Mouse (Mus musculus) embryo, embryonic 9.5 days (tissue): ENCODE measurements around the gene Gm5089.
A peak's percentile ranks its signal among the peaks of the same experiment; 100 is the strongest.

Experiments used
- DNase-seq: peaks from one replicate; pipeline ENCODE4 v3.0.0-alpha.2; 2017; ENCODE audit errors: extremely low spot score

The Gm5089 gene

GRCm38 (mm10) chr14:122426529-122427203 is 24.2 kb downstream of the Gm5089 start:
- DNase-seq: no peak

DNA sequence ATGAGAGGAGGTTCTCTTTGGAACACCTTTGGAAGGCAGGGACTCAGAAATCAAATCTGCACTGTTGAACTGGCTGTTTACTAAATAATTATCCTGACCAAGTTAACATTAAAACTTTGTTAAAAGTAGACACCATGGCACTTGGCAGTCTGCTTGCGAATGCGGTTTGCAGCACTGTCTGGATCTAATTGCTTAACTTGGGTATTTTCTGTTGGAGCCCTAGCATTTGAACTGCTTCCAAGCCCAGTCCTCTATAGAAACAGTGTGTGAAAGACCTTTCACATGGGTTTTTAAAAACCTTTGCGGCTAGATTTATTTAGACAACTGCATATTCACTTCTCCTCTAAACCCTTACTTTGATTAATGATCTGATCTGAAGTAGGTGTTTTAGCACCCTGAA is 26.5 kb downstream of the Gm5089 start:
- no peak for DNase-seq

DNA sequence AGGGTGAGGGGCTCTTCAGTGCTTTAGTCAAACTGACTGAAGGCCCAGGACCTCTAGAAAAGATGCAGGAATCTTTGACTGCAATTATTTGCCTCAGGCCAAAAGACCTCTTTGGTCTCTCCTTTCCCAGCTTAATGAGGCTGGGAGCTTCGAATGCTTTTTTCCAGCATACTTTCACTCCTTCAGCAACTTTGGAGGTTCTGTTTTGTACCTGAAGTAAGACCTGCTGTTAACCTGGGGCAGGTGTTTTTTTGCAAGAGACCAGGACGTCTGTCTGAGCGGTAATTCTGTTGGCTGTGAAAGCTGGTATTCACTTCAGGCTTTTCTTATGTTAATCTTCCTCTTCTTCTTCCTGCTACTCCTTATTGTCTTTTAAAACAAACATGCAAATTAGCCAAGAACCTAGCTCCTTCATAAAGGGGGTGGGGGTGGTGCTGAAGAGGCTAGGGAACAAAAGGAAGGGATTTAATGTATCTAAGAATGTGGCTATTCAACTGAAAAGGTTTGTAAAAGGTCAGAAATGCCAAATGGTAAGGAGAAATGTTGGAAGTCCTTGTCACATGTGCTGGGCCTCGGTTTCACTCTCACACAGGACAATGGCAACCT is 34.6 kb downstream of the Gm5089 start:
- no peak for DNase-seq

- no peak for DNase-seq
These were observed 36.1 kb downstream of the Gm5089 start for GRCm38 (mm10) chr14:122414786-122415185.

GRCm38 (mm10) chr14:122413542-122413928 is 37.4 kb downstream of the Gm5089 start:
- no peak for DNase-seq

- DNase-seq: no peak
These were observed 37.9 kb downstream of the Gm5089 start for GRCm38 (mm10) chr14:122412841-122413541.

- DNase-seq: peak; percentile 76
These were observed 44.2 kb downstream of the Gm5089 start for GRCm38 (mm10) chr14:122406541-122407219.

DNA sequence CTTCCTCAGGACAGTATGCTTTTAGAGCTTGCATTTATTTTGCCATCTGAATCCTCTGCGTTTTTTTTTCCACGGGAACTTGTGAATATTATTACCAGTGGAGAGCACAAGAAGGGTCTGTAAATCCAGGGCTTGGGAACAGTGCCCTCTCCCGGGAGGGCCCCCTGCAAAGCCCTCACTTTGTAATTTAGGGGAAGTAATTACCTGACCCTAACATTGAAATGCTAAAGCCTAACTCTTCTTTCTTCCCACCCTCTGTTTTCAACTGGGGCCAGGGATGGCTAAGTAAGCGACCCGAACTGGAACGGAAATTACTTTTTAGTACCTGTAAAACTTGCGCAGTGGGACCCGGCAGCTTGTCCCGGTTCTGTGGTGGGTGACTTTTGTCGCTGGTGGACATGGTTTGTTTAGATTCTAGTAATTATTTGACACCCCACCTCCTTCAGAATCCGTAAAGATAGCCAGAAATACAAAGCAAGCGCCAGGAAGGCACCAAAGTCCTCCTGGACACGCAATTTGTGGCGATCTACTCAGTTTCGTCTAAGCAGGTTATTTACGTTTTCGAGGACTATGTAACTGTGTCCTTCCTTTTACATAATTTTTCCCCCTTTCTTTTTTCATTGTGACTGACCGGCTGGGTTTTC is 44.9 kb downstream of the Gm5089 start:
- DNase-seq: peak; percentile 51

- no peak for DNase-seq
These were observed 45.7 kb downstream of the Gm5089 start for GRCm38 (mm10) chr14:122405236-122405635.

DNA sequence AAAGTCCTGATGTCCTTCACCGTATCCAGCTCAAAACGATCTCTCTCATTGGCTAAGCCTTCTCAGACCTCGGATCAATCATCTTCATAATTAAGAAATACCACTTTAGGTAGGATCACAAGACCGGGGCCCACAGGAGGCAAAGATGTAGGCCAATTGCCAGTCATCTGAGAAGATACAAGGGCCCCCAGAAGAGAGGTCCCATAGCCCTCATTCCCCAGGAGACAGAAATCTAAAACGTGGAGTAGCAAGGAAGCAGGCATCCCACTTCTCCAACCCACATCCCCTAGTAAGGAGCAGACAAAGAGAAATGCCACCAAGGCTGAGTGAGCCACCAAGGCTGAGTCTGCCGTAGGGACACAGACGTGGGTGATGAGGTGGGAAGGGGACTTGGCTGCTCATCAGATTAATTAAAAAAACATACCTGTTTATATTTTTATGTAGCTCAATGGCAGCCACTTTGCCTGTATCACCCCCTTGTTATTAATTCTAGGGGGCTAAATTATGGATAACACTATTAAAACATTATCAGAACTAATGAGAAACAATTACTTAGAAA is 46.2 kb downstream of the Gm5089 start:
- DNase-seq: no peak

DNA sequence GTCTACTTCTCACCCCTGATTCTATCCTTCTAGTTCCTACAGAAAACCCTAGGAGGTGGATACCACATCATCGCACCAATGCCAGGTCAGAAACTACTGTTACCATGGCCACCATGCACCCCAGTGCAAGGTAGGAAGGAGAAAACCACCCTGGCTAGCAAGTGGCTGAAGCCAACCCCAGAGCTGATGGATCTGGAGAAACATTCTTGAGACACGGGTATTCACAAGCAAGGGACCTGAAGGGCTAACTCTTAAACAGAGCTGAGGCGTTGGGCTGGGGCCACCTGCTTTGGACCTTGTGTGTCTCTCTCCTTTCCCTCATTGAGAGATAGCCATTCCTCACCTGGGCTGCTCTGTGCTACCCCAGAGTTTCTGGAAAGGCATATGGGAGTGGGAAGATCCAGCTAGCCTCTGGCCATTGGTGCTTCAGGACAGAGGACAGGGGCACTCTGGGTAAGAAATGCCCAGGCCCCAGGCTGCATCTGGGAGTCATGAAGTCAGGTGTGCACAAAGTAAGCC is 47.4 kb downstream of the Gm5089 start:
- no peak for DNase-seq

GRCm38 (mm10) chr14:122402716-122403258 is 48.1 kb downstream of the Gm5089 start:
- DNase-seq: no peak

GRCm38 (mm10) chr14:122401886-122402285 is 49.0 kb downstream of the Gm5089 start:
- no peak for DNase-seq

DNA sequence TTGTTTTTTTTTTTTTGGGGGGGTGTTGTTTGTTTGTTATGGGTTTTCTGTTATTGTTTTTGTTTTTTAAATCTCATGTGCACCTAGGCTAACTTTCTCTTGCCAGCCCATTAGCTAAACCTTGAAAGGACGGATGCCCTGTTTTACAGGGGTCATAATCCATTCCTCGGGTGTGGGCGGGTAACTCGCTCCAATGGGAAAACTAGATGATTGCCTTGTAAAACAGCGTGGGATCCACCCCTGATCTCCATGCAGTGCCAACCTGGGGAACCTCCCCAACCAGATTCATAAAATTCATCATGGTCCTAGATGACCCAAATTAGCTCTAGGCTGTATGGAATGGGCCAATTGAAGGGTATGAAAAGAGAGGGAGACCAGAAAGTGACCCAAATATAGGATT is 51.0 kb downstream of the Gm5089 start:
- DNase-seq: no peak

DNA sequence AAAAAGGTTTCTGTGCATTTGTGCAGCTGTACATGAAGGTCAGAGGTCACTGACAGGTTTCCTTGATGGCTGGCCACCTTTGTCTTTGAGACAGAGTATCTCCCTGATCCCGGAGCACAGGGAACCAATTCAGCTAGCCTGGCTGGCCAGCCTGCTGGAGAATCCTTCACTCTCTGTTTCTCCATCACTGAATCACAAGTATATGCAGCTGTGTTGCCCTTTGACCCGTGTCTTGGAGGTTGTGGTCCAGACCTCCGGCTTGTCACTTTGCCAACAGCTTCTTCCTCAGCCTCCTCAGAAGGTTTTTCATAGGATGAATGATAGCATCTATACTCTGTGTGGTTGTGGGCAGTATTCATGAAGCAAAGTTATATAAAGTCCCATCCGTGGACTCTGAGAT is 52.2 kb downstream of the Gm5089 start:
- DNase-seq: no peak

DNA sequence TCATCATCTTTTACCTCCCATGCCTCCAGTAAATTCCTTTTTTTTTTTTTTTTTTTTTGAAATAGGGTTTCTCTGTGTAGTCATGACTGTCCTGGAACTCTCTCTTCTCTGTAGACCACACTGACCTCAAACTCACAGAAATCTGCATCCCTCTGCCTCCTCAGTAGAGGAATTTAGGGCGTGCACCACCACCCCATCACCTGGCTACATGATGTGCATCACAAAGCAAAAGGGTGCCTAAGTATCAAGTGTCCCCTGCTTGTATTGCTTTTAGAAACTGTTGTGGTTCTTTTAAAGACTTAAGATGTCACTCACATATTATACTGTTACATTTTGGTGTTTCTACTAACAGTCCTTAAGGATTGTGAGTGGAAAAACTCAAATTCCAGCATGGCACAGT is 57.8 kb downstream of the Gm5089 start:
- no peak for DNase-seq

GRCm38 (mm10) chr14:122390935-122391334 is 60.0 kb downstream of the Gm5089 start:
- DNase-seq: no peak

GRCm38 (mm10) chr14:122389684-122390370 is 61.1 kb downstream of the Gm5089 start:
- DNase-seq: no peak

DNA sequence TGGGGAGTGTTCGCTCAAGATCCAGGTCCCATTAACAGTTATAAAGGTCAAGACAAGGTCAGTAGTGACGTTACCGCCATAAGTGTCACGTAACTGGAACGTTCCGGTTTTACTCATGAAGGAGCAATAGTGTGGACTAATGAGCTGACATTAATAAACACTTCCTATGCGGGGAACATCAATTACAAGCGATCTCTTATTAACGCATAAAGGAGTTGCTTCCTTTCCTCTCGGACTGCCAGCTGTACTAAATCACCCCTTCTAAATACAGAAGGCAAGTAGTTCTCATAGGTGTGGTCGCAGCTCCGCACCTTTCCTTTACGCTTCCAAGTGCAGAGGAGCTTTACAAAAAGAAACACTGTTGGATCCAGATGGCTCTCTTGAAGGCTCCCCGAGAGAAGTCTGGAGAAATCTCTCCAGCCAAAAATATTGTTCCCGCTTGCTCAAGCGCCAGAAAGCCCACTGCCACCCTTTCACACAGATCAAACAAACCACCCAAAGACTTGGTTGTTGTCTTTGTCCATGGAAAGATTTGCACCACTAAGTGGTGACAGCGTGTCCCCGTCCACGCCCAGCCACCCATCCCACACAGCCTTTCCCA is 62.4 kb downstream of the Gm5089 start:
- no peak for DNase-seq

- no peak for DNase-seq
These were observed 63.1 kb downstream of the Gm5089 start for GRCm38 (mm10) chr14:122387781-122388180.
